Mouse (Mus musculus) erythroblast, embryonic 14.5 days (primary cell): ENCODE data around the gene Smarcc1.

Experiments
- GATA1 ChIP-seq: IDR thresholded peaks from 2 replicates; pipeline ENCODE4 v1.6.1; 2012; ENCODE audit warnings: low read length, inconsistent platforms, mixed read lengths
- TAL1 ChIP-seq: IDR thresholded peaks from 3 replicates; pipeline ENCODE4 v1.6.1; 2012; ENCODE audit warnings: low read length, inconsistent platforms, mixed read lengths

GRCm38 (mm10) chr9:110249823-110250543, 132.5 kb downstream of the Smarcc1 start:
- TF ChIP-seq TAL1 (no peak), GATA1 (no peak)
